Mouse (Mus musculus) urinary bladder, adult 2 months (tissue): ENCODE measurements around the gene Rtn2. TPM values are rescaled to one million over a fixed set of nuclear protein-coding genes. Genes with fewer than 3 reads are reported as not detected.

Experiments used
- DNase-seq: peaks from one replicate; pipeline ENCODE4 v3.0.0; 2022; ENCODE audit warnings: low spot score
- polyA plus RNA-seq: library from polyadenylated mRNA; depleted of rRNA; stranded (reverse); fragments of >200 nt; gene quantifications from 2 replicates; pipeline ENCODE4 v1.2.3, GENCODE M21; 2012

Gene Rtn2
- polyA plus RNA-seq, 1 experiment: 36.2 TPM

DNA sequence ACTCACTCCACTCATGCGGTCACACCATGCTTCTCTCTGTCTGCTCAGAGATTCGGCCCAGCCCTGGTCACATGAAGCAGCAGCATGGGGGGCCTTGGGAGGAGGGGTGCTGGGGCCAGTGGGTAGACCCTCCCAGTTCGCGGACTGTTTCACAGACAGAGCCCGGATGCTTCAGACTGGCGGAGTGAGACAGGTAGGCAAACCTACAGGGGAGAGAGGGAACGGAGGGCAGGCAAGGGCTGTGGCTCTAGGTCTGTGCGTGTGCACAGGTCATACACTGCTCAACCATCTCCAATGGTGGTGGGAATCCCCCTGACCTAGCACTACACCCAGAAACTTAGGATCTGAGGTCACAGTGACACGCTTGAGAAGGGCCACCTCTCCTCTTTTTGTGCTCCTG, 37.0 kb downstream of the Rtn2 start:
- DNase-seq: no peak

- DNase-seq: peak; percentile 84
These were observed 37.5 kb downstream of the Rtn2 start for GRCm38 (mm10) chr7:19319906-19320305.

DNA sequence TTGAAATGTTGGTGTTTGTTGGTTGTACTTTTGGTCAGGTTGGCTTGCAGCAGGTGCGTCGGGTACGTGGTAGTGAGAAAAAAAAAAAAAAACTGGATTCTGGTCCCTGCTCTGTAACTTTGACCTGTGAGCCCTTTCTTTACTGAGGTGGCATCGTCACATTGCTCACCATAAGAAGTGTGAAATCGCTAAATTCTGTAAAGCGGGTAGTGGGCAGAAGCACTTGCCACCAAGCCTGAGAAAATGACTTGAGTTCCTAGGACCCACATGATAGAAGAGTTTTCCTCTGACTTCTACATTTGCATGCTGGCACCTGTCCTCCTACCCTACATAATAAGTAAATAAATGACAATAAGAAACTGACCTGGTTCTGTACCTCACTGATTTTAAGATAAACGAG, 38.2 kb downstream of the Rtn2 start:
- DNase-seq: no peak

- no peak for DNase-seq
These were observed 39.0 kb downstream of the Rtn2 start for GRCm38 (mm10) chr7:19321464-19321863.

DNA sequence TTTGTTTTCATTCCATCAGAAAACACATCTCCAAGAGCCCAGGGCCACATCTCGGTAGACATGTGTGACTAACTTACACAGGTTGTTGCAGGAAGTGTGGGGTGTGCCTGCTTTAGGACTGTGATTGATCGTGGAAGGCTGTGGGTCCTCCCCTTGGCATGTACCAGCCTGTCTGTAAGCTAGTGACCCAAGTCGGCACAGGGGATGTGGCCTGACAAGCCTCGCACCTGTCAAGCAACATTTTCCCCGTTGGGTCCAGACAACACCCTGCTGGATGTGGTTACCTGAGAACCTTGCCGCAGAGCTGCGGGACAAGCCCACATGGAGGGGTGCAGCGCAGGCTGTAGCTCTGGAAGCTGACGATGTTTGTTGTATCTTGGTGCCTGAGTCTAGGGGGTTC, 40.1 kb downstream of the Rtn2 start:
- DNase-seq: no peak

DNA sequence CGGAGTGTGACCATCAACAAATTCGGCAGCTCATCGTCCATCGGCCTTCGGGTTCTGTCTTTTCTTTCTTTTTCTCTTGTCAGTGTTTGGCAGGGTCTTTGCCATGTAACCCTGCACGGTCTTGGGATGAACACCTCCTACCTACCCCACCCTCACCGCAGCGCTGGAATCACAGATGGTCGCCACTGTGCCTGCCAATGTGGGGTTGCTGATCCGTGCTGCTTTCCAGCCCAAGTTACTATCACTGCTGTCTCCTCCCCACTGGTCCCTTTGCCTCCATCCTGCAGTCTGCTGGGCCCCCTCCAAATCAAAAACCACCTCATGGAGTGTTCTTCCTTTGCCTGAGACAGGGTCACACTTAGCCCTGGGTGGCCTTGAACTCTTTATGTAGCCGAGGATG, 41.8 kb downstream of the Rtn2 start:
- DNase-seq: no peak

DNA sequence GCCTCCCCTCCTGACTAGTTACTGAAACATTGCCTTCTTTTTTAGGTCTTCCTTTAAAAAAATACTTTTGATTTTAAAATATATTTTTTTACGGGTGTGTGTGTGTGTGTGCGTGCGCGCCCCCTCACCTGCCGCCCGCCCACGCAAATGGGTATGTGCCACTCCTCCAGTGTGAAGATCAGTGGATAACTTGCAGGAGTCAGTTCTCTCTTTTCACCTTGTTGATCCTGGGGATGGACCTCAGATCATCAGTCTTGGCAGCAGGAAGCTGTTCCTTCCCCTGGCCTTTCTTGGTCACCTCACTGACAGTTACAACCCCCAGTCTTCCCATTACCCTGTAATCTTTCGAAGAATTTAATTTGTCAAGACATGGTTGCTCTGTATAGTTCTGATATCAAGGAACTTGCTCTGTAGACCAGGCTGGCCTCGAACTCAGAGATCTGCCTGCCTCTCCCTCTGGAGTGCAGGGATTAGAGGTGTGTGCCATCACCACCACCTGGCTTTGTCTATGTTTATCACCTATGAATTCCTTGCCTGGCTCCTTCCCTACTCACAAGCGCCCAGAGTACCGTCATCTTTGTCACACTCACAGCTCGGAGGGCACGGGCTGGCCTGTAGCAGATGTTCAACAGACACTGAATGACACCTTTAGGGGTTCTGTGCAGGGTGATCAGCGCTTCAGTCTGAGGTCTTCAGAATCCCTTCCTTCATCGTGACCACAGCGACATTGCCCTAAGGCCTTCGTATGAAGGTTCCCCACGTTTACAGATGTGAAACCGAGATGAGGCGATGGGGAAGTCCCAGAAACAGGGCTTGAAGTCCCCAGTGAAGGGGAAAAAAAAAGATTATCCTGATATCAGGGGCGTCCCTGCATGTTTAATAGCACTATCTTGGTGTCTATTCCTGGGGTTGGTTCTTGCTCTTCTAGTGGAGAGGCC, 43.1 kb downstream of the Rtn2 start:
- no peak for DNase-seq

DNA sequence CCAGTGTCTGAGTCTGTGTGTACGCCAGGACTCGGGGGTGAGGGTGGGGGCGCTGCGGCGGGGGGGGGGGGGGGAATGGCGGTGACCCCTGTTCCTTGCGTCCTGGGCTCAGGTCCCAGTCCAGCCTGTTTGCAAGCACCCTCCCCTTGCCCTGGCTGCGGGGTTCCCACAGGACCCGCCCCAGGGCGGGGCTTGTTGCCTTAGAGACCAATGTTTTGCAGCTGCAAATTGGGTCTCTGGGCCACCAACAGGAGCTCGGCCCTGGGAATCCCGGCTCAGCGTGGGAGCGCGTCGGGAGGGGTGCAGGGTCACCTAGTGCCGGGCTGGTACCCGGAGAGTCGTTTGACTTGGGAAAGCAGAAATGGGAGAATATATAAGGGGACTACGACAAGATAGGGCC, 43.9 kb downstream of the Rtn2 start:
- no peak for DNase-seq

DNA sequence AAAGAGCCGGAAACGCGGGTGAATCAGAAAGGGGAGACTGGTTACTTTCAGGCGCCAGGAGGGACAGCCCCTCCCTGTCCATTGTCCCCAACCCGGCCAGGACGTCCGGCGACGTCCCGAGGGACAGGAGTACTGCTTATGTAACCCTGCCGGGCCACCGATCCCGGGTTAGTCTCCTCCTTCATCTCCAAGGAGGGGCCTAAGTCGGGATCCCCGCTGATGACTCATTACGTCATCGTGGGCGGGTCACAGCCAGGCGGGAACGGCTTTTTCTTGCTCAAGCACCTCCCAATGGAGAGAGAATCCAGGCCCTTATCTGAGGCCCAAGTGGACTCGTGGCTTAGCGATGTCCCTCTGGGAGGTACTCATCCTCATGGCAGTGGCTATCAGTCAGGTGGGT, 44.7 kb downstream of the Rtn2 start:
- DNase-seq: peak; percentile 67

- no peak for DNase-seq
These were observed 45.4 kb downstream of the Rtn2 start for GRCm38 (mm10) chr7:19327782-19328181.

GRCm38 (mm10) chr7:19328425-19328824, 46.0 kb downstream of the Rtn2 start:
- no peak for DNase-seq

DNA sequence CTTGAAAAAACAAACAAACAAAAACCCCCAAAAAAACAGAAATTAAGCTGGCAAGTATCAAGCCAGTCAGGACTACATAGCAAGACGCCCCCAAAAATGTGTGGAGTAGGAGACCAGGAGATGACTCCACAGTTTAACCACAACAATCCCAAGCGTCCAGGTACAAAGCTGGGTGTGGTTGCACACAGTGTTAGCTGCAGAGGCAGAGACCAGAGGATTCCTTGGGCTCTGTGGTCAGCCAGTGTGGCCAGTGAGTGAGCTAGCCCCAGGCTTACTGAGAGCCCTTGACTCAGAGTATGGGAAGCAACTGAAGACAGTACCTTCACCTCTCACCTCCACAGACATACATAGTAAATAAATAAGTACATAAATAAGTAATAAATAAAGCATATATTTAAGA, 49.5 kb downstream of the Rtn2 start:
- no peak for DNase-seq

GRCm38 (mm10) chr7:19332709-19333352, 50.4 kb downstream of the Rtn2 start:
- DNase-seq: peak; percentile 62

GRCm38 (mm10) chr7:19335583-19335982, 53.2 kb downstream of the Rtn2 start:
- DNase-seq: no peak

GRCm38 (mm10) chr7:19337122-19337521, 54.7 kb downstream of the Rtn2 start:
- no peak for DNase-seq

- no peak for DNase-seq
These were observed 55.6 kb downstream of the Rtn2 start for GRCm38 (mm10) chr7:19338060-19338459.

DNA sequence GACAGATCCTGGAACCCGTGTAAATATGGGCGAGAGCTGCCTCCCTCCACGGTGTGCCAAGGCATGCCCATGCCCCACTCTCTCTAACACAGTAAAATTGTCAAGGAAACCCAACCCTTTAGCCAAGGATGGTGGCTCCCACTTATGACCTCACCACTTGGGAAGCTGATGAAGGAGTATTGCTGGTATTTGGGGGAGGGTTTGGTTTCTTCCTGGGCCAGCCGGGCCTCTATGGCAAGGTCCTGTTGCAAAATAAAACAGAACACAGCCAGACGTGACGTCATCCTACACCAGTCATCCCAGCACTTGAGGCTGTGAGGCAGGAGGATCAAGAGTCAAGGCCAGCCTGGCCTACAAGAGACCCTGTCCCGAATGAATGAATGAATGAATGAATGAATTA, 56.2 kb downstream of the Rtn2 start:
- no peak for DNase-seq

DNA sequence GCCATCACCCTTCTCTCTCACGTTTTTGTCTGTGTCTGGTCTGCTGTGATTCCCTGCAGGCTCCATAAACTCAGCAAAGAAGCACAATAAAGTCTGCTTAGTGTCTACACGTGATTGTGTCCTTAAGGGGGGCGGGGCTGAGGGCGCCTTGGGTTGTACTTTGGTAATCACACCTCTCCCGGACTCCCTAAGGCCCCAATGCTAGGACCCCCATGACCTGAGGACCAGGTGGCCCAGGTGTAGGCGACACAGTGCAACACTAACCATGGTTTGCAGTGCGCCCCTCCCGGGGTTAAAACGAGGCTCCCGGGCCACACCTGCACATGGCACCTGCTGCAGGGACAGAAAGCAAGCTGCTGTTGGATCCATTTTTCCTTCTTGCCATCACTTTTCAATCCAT, 58.8 kb downstream of the Rtn2 start:
- no peak for DNase-seq

GRCm38 (mm10) chr7:19341761-19342409, 59.5 kb downstream of the Rtn2 start:
- DNase-seq: no peak

DNA sequence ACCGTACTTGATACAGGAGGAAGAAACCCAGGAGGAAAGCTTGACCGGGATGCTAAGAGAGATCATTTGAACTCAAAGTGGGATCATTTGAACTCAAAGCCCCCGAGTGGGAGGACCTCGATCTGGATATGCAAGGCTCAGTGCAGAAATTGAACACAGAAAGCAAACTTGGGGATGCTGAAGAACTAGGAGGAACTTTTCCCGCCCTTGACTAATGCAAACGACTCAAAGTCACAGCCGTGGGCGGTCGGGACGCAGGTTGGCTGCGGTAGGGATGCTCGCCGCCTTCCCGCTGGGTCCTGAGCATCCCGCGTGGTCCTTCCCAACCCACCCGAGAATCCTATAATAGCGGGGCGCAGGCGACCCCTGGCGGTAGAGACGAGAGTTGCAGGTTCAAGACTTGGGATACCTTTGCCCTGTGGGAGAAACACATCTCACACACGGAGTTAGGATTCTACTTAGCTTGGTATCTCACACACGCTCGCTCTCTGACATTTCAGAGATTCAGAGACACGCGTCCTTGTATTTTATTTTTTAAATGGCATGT, 60.1 kb downstream of the Rtn2 start:
- peak; percentile 84 for DNase-seq

DNA sequence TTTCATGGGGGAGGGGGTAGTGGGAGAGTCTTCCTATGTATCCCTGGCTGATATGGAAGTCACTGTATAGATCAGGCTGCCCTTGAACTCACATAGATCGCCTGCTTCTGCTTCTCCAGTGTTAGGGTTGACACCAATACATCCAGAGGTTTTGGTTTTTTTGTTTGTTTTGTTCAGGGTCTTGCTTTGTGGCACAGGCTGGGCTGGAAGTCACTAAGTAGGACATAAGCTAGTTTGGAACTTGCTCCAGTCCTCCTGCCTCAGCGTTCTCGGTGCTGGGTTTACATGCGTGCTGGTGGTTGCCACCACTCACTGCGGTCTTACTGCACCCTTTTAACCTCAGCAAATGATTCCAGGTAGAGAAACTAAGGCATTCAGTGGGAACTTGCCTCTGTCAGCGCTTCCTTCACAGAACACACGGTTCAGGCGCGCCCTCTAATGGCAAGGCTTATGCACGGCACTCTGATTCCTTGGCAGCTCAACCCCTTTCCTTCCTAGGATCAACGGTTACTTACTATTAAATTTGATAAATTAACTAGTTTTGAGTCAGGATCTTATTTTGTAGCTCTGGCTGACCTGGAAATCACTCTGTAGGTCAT, 60.9 kb downstream of the Rtn2 start:
- DNase-seq: peak; percentile 60

DNA sequence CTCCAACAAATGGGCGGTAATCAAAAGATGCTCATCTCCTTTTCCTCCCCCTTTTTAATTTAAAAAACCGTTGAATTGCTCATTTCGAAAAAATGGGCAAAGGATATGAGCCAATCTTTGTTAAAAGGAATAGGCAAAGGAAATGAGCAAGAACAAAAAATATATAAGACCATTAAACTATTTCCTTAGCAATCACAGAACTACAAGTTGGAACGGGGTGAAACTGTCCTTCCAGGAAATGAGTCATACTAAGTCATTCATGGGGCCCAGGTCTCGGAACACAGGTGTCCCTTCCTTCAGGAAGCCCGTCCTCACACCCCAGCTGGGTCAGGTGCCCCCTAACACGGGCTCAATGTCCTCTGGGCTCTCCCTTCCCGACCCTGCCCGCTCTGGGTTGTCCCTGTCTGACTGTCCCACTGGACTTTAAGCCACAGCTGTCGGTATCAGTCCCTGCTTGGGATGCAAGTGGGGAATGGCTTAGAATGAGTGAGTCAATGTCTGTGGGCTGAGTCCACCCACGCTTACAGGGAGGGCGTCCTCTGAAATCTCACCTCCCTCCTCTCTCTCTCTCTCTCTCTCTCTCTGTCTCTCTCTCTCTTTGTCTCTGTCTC, 61.9 kb downstream of the Rtn2 start, which contains the start of gene Ercc1:
Gene Ercc1 (plus strand): TSS at position 542 of the 611 bp plus-strand sequence.
- DNase-seq: no peak
